Mouse (Mus musculus) kidney, adult 2 months (tissue): Measurements from ENCODE around the gene Nid1.
"Not testable (repeated sequence)": the region's sequence is repeated elsewhere in the genome, so short reads cannot be mapped to it uniquely, and the experiment has no call there.

Source experiments
- CTCF ChIP-seq: fragments of 200-500 bp; conservative IDR thresholded peaks from 2 replicates; pipeline ENCODE4 v1.5.1; 2011; ENCODE audit warnings: low read depth, mild to moderate bottlenecking, control low read depth, low read length, moderate library complexity, mixed read lengths; ENCODE audit not compliant: insufficient read depth, insufficient read length
- POLR2A ChIP-seq: fragments of 200-500 bp; IDR thresholded peaks from one replicate; pipeline ENCODE4 v1.6.1; 2011; ENCODE audit warnings: low read depth, low read length, control low read depth

DNA sequence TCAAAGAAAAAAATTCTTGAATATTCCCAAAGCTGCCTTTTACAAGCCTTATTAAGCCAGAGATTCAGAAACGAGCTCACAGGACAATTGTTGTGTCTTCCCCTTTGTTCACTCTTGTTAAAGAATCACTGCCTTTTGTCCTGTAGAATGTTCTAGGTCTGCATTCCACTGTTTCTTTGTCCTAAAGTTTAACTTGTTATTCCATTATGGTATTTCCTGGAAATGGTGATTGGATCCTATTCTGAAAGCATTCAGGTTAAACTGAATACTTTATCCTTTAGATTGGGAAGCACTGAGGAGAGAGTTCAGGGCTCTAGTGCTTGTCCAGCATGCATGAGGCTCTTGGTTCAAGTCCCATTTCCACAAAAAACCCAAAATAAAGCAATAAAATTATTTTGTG, 13.6 kb downstream of the Nid1 start:
- not testable (repeated sequence) for TF ChIP-seq CTCF, POLR2A
